Mouse (Mus musculus) left cerebral cortex, adult 2 months (tissue): ENCODE data around the gene Stat4. TPM values are rescaled to one million over a fixed set of nuclear protein-coding genes. Genes with fewer than 3 reads are reported as not detected.
A peak's percentile ranks its signal among the peaks of the same experiment; 100 is the strongest.

Experiments
- DNase-seq, 2 experiments: peaks; one replicate each; pipeline ENCODE4 v3.0.0; 2021 to 2022; ENCODE audit warnings: low spot score in 2 of 2, mixed read lengths in 1 of 2; ENCODE audit errors: extremely low spot score in 1 of 2
- H3K27ac ChIP-seq: fragments of 200-600 bp; 2 replicates; pipeline ENCODE4 v1.8.1; 2022
- H3K4me3 ChIP-seq: fragments of 200-600 bp; 2 replicates; pipeline ENCODE4 v1.8.1; 2022
- CTCF ChIP-seq: fragments of 200-600 bp; IDR thresholded peaks from 2 replicates; pipeline ENCODE4 v1.8.1; 2022; ENCODE audit warnings: antibody characterized with exemption, mild to moderate bottlenecking, moderate library complexity
- intact Hi-C: fragments of 180-260 bp; cut with DNase I; formaldehyde crosslinking; loops from one replicate; pipeline ENCODE4 v1.15.1; 2025
- long read RNA-seq, 2 experiments: library from polyadenylated mRNA; stranded (forward); transcript quantifications; one replicate each; pipeline ENCODE4 v2.0.0; 2021; ENCODE audit warnings: borderline mapping rate in 2 of 2
- total RNA-seq, 2 experiments: library from RNA; stranded (reverse); gene quantifications; 2 replicates each; pipeline ENCODE4 v1.2.3; 2021

Stat4 gene
- 1 to 10 TPM; 3.5 to 5.0 TPM for total RNA-seq
- long read RNA-seq, experiment 1, partial matches to known transcripts = 0 of 3 reads
- long read RNA-seq, experiment 1, other reads (novel, unspliced or antisense) = 3 of 3 reads
- long read RNA-seq, experiment 2, partial matches to known transcripts = 0 of 3 reads
- long read RNA-seq, experiment 2, other reads (novel, unspliced or antisense) = 3 of 3 reads

DNA sequence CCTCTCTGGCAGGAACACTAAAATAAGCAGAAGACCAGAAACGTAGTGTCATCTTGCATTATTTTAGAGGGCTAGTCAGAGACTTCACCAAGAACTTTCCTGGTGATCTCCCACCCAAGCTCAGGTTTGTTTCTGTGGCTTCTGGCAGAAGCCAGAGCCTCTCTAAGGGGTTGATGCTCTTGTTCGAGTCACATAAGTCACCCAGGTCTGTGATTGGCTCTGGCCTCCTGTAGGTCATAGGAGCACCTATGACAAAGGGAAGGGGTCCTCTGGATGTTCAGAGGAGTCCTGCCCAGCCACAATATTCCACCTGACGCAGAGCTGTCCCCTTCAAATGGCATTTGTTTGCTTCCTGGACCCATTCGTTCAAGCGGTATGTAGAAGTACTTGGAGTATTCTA lies at the start of gene Stat4:
Stat4 (plus strand) TSS at position 301 of the 400 bp plus-strand sequence.
- Histone ChIP-seq H3K4me3 (no peak within 1 kb of the TSS), H3K27ac (no peak within 1 kb of the TSS)
- intact Hi-C loops = no loop called here
- DNase-seq = no peak
- no peak for TF ChIP-seq CTCF

DNA sequence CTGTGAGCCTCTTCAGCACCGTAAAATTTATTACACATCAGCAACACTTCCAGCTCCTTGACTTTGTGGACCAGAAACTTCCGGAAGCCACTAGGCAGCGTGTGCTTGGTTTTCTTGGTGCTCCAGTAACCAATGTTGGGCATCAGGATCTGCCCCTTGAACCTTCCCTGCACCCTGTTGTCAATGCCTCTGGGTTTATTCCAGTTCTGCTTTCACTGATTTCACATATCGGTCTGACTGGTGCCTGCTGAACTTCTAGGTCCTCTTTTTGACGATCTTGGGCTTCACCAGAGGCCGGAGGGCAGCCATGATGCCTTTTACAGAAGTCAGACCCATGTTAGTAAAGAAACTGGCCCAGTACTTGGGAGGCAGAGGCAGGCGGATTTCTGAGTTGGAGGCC lies 48.6 kb upstream of the Stat4 start:
- no peak overlapping the region for H3K27ac ChIP-seq
- DNase-seq = no peak
- no peak for TF ChIP-seq CTCF
- H3K4me3 ChIP-seq = no peak overlapping the region
- intact Hi-C loops = no loop called here

DNA sequence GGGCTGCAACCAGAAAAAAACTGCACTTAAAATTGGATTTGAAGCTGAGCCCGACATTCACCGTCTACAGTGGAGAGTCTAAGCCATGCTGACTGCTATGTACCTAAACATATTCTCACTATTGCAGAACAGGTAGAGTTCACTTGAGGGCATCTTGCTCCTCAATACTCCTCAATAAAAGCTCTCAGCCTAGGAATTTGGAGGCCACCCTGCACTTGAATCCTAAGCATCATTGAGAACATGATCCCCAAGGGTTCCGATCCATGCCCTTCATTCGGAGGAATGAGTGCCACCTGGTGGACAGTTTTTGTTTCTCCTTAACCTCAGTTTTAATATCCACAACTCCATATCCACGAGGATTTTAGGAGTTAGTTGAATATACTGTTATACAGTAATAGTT lies 42.2 kb upstream of the Stat4 start:
- intact Hi-C loops = loop anchor here (1.0 kb wide), 1 partner anchor 275 kb away; no protein-coding TSS in a partner anchor
- peak; percentile 70 for TF ChIP-seq CTCF
- Histone ChIP-seq H3K27ac (no peak overlapping the region), H3K4me3 (no peak overlapping the region)
- DNase-seq = peak; percentile 36 to 39

DNA sequence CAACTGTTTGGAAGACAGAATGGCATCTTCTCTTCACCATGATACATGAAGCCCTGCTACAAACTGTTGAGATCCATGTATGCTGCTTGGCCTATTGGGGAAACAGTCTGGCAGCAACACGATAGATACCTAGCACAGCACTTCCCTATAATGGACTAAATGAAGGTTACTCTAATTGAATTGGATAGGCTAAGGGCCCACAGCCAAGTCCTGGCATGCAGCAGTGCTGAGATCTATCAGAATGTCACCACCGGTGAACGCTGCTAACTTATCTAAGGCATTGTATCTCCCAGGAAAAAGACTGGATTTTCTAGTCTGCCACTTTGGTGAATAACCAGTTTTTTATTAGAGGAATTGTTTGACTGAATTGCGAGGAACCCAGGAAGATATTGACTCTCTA lies 39.8 kb upstream of the Stat4 start:
- no peak for DNase-seq
- Histone ChIP-seq H3K4me3 (no peak overlapping the region), H3K27ac (no peak overlapping the region)
- intact Hi-C loops = no loop called here
- no peak for TF ChIP-seq CTCF

DNA sequence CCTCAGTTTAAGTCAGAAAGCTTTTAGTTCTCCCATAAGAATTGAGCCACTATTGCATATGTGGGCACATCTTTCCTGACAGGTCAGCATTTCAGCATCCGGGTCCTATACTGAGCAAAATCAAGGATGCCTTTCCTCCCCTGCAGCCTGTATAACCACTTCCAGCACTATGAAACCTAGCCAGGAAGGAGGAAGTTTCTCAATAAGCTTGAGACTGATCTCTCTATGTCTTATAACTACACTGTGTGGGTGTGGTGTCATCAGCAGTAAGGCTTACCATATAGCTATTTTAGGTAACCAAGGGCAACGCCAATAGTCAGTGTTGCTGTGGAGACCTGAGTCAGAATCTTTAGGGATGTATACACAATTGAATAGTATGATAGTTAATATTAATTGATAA lies 22.3 kb upstream of the Stat4 start:
- no peak for DNase-seq
- no peak for TF ChIP-seq CTCF
- Histone ChIP-seq H3K27ac (no peak overlapping the region), H3K4me3 (no peak overlapping the region)
- intact Hi-C loops = no loop called here

DNA sequence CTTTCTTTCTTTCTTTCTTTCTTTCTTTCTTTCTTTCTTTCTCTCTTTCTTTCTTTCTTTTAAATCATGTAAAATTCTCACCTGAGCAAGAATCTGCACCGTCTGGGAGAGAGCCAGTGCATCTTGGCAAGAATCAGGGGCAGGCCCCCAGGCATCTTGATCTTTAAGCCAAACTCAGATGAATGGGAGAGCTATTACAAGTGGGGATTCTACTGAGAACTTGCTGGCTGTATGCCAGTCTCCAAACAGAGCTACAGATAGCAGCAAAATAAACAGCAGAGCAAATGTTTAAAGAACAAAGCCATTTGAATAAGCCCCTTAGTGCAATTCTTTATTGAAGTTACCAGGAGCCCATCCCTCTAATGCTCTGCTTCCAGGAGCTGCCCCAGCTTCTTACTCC lies 18.0 kb upstream of the Stat4 start:
- intact Hi-C loops = no loop called here
- H3K27ac ChIP-seq = no peak overlapping the region
- no peak for DNase-seq
- TF ChIP-seq CTCF = no peak
- H3K4me3 ChIP-seq = no peak overlapping the region

DNA sequence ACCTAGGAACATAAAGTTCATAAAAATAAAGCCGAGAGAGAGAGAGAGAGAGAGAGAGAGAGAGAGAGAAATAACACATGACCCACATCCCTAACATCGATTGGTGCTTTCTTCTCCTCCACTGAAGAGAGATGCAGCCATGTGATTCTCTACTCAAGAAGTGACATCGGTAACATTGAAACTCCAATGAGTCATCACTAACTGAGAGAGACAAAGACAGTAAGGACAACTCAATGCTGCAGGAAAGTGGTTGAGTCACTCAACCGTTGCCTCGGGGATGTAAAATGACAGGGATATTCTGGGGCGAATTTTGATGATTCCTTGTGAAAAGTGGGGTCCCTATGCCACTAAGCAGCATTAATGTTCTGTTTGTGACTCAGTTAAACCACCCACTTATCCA lies 16.8 kb upstream of the Stat4 start:
- H3K4me3 ChIP-seq = no peak overlapping the region
- H3K27ac ChIP-seq = no peak overlapping the region
- no peak for TF ChIP-seq CTCF
- intact Hi-C loops = no loop called here
- DNase-seq = no peak

DNA sequence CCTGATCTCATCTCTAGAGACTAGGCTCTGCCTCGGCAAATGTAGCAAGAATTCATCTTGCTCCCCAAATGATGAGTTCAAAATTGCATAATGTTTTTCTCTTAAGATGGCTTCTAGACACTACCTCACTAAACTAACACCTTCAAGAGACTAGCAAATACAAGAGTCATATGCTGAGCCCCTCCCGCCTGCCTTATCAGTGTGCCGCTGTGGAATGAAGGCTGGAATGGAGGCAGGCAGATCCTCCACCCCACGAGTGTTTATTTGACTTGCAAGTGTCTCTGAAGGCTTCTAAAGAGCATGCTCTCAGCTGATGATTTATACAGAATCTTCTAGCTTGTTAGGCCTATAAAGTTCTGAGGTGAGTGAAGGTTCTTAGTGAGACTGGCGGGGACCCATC lies 11.4 kb upstream of the Stat4 start:
- TF ChIP-seq CTCF = no peak
- DNase-seq = no peak
- no peak overlapping the region for H3K27ac ChIP-seq
- intact Hi-C loops = no loop called here
- H3K4me3 ChIP-seq = no peak overlapping the region

DNA sequence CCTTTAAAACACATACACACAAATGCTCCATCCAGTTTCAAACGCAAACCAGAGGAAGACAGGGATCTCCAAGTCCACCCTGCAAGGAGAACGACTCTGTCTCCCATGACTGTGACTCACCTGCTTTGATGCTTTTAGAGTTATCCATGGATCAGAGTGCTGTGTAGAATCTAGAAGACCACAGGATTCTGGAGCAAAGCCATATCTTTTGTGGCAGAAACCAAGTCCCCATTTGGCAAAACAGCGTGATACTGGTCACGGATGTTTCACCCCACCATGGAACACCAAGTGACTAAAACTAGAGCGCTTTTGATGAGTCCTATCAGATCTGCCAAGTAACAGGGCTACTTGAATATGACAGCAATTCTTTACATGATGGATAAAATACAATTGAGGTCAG lies 7.9 kb upstream of the Stat4 start:
- Histone ChIP-seq H3K4me3 (no peak overlapping the region), H3K27ac (no peak overlapping the region)
- no peak for TF ChIP-seq CTCF
- no peak for DNase-seq
- intact Hi-C loops = no loop called here

DNA sequence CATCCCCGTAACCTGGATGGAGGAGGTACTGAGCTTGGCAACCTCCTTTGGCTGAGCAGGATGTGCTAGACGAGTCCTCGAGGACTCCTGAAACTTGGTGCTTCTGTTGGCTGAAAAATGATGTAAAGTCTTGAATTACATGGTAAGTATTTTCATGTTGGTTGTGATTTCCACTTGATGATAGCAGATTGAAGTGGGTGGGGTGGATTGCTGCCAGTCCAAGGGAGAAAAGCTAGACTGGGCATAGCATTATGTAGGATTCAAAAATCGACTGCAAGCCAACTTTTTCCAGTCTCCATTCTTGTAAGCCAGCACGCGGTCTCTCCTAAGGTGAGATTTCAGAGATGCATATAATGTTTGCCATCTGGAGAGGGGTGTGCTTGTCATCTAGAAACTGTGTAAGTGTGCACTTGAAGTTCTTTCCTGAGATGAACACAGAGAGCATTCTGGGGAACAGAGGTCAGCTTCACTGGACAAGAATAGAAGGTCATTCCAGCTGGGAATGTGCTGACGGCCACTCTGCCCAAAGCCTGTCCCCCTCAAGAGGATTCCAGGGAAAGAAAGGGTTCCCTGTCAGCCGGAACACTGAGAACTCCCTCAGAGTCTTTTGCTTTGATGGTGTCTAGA lies 5.1 kb downstream of the Stat4 start:
- peak; percentile 15 to 39 for DNase-seq
- no peak for TF ChIP-seq CTCF
- Histone ChIP-seq H3K27ac (no peak overlapping the region), H3K4me3 (no peak overlapping the region)
- intact Hi-C loops = no loop called here

DNA sequence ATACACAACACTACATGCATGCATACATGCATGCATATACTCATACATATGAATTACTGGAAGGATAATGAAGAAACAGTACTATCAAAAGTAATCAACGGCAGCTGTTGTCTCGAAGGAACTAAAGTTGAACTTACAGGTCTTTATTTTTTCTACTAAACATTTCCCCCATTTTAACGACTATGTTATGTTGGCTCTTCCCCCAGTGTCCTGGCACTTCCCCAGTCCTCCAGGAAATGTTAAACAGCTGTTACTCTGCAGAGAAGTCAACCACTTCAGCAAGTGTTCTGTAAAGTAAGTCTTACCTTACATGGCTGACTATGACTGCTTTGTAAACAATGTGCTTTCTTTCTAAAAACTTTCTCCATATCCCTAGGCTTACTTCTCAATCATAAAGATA lies 9.1 kb downstream of the Stat4 start:
- no peak overlapping the region for H3K27ac ChIP-seq
- intact Hi-C loops = no loop called here
- TF ChIP-seq CTCF = no peak
- no peak for DNase-seq
- no peak overlapping the region for H3K4me3 ChIP-seq

DNA sequence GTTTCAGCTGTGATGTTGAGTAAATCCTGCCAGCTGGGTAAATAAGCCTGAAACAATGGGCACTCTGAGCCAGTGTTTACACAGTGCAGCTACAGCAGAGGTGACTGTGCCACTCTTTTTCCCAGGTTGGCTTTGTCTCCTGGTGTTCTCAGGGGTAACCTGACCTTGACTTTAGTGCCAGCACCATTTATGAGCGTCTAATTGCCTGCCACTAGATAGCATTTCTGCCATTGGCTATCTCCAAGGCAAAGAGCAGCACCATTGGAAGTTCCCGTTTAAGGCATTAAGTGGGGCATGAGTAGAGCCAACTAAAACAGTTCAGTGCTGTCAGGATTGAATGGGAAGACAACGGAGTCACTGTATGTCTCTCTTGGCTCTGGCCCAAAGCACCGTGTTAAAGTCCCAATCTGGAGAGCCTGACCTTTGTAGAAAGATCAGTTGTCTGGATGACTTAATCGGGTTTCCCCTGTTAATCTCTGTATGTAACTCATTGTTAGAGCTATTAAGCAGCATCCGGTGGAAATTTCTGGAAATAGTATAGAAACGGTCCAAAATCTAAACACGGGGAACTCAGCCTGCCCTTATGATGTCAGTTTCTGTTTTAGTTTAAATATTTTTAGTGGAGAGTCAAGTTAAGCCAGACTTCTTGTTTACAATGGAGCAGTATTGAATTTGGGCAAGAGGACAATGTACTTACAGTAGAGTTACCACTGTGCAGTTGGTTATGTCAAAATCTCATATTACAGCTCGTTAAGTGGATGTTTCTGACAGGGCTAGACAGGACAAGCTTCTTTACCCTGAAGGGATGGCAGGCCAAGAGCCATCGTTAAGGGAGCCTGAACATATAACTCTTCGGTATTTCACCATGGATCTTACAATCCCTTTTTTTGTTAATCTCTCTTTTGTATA lies 10.1 kb downstream of the Stat4 start:
- no peak for DNase-seq
- no peak for TF ChIP-seq CTCF
- Histone ChIP-seq H3K27ac (no peak overlapping the region), H3K4me3 (no peak overlapping the region)
- intact Hi-C loops = no loop called here
